In genomic region chr13:35782949-35783348, GRCm38 (mm10) we compare ENCODE assay signal across 10 mouse cellular contexts.
DNase-seq lines count a peak whose midpoint lies in the region; ATAC-seq and TF ChIP-seq lines count a peak whose summit lies in the region.
"Had no signal": no experiment of that assay in that cellular context is flagged by ENCODE, and none has a peak within 500 bp of the region (broad histone marks: within the 10 kb centered on the region; RNA-seq: fewer than 3 reads in every experiment).

No protein-coding gene starts in this region.

- H3K36me3 ChIP-seq in G1E (replicated peaks): peaks cover 57% of the 10 kb centered on the region
- H3K36me3 ChIP-seq in intestine, postnatal 0 days (ENCODE audit: control insufficient read depth, insufficient read depth): no peaks in the 10 kb centered on the region
- no peaks in the 10 kb centered on the region for H3K36me3 ChIP-seq in limb, embryonic 11.5 days (ENCODE audit: control insufficient read depth, insufficient read depth, low read length)
- no peaks in the 10 kb centered on the region for H3K36me3 ChIP-seq in midbrain, embryonic 15.5 days (replicated peaks)
- H3K36me3 ChIP-seq: embryonic facial prominence, embryonic 15.5 days had no signal

- H3K4me1 ChIP-seq in G1E (ENCODE audit: insufficient read depth, low read depth, low read length): peaks cover 82% of the 10 kb centered on the region
- no peaks in the 10 kb centered on the region for H3K4me1 ChIP-seq in intestine, postnatal 0 days (replicated peaks; ENCODE audit: control insufficient read depth, insufficient read depth, low read length)
- H3K4me1 ChIP-seq in limb, embryonic 11.5 days (ENCODE audit: control insufficient read depth, insufficient read depth, low read length): peaks cover 4% of the 10 kb centered on the region; the same call in 1 of the 2 replicates
- H3K4me1 ChIP-seq in midbrain, embryonic 15.5 days: no peaks in the 10 kb centered on the region

- no peak overlapping the region for H3K9ac ChIP-seq in intestine, postnatal 0 days (ENCODE audit: low read depth, low read length)
- H3K9ac ChIP-seq in limb, embryonic 11.5 days (ENCODE audit: low read length): no peak overlapping the region
- H3K9ac ChIP-seq in midbrain, embryonic 15.5 days: no peak overlapping the region
- H3K9ac ChIP-seq: embryonic facial prominence, embryonic 15.5 days had no signal

- no peak for TF ChIP-seq CTCF in G1E (IDR thresholded peaks at IDR 0.05; ENCODE audit: low read depth, low read length)
- peak; percentile 86 for TF ChIP-seq CTCF in intestine, postnatal 0 days (IDR thresholded peaks at IDR 0.05; ENCODE audit: low read depth)

- WGBS in intestine, postnatal 0 days: 88% methylated on average over 2 of the region's 2 CpGs
- 89% methylated on average over 2 of the region's 2 CpGs for WGBS in limb, embryonic 11.5 days
- 89% methylated on average over 2 of the region's 2 CpGs for WGBS in midbrain, embryonic 15.5 days

- DNase-seq in 3T3-L1 (ENCODE audit: low read depth, low spot score) (peak; percentile 70), G1E (ENCODE audit: low spot score) (no peak)
- DNase-seq in cerebellum, adult 18-20 months: peak; percentile 51
- DNase-seq in forelimb bud, embryonic 11.5 days (ENCODE audit: low read depth, low spot score): peak; percentile 47
- DNase-seq in limb, embryonic 11.5 days (ENCODE audit: low spot score): peak; percentile 44
- DNase-seq in thymus, postnatal 4 days: peak; percentile 61

- ATAC-seq in G1E (ENCODE audit: extremely low read depth, insufficient number of reproducible peaks, low FRiP score, poor library complexity, severe bottlenecking): peak; percentile 28; the same call in 1 of the 2 replicates
- no peak for ATAC-seq in intestine, postnatal 0 days
- no peak; the same call in 1 of the 2 replicates for ATAC-seq in limb, embryonic 11.5 days (ENCODE audit: insufficient number of reproducible peaks, low FRiP score, low TSS enrichment, low read depth)
- 0 out of 2 replicates have a peak, but pooled peaks have one; percentile 52 for ATAC-seq in midbrain, embryonic 15.5 days (replicated peaks)

- no peak overlapping the region for H3K4me2 ChIP-seq in intestine, postnatal 0 days (replicated peaks; ENCODE audit: low read depth)
- no peak overlapping the region for H3K4me2 ChIP-seq in limb, embryonic 11.5 days (ENCODE audit: low read depth, severe bottlenecking)
- H3K4me2 ChIP-seq in midbrain, embryonic 15.5 days: no peak overlapping the region
- H3K4me2 ChIP-seq: embryonic facial prominence, embryonic 15.5 days had no signal

- H3K27ac ChIP-seq in intestine, postnatal 0 days (ENCODE audit: low read depth, low read length): no peak overlapping the region
- H3K27ac ChIP-seq in limb, embryonic 11.5 days (replicated peaks; ENCODE audit: low read depth, low read length): no peak overlapping the region
- no peak overlapping the region for H3K27ac ChIP-seq in midbrain, embryonic 15.5 days
- H3K27ac ChIP-seq: embryonic facial prominence, embryonic 15.5 days had no signal

- H3K9me3 ChIP-seq in G1E (replicated peaks): no peaks in the 10 kb centered on the region
- H3K9me3 ChIP-seq in intestine, postnatal 0 days (ENCODE audit: control insufficient read depth): no peaks in the 10 kb centered on the region
- H3K9me3 ChIP-seq in limb, embryonic 11.5 days (ENCODE audit: control insufficient read depth, low read length): no peaks in the 10 kb centered on the region
- no peaks in the 10 kb centered on the region for H3K9me3 ChIP-seq in midbrain, embryonic 15.5 days
- H3K9me3 ChIP-seq: embryonic facial prominence, embryonic 15.5 days had no signal

- H3K4me3 ChIP-seq in G1E (ENCODE audit: low read depth, low read length): no peak overlapping the region
- H3K4me3 ChIP-seq in intestine, postnatal 0 days (ENCODE audit: low read depth, low read length): no peak overlapping the region
- no peak overlapping the region for H3K4me3 ChIP-seq in limb, embryonic 11.5 days (ENCODE audit: low read depth, low read length)
- H3K4me3 ChIP-seq in midbrain, embryonic 15.5 days: no peak overlapping the region
- H3K4me3 ChIP-seq: embryonic facial prominence, embryonic 15.5 days; myocyte had no signal

- no peaks in the 10 kb centered on the region for H3K27me3 ChIP-seq in G1E (ENCODE audit: insufficient read depth, low read length)
- no peaks in the 10 kb centered on the region for H3K27me3 ChIP-seq in intestine, postnatal 0 days (replicated peaks; ENCODE audit: control insufficient read depth, insufficient read depth, low read length)
- no peaks in the 10 kb centered on the region for H3K27me3 ChIP-seq in limb, embryonic 11.5 days (ENCODE audit: control insufficient read depth, insufficient read depth, low read length)
- no peaks in the 10 kb centered on the region for H3K27me3 ChIP-seq in midbrain, embryonic 15.5 days (replicated peaks)
- H3K27me3 ChIP-seq: embryonic facial prominence, embryonic 15.5 days had no signal

Comparison
In these comparisons a context has a peak if more than half of its experiments do, and no peak if none do; other contexts are left out.
1. ATAC-seq: peak in G1E (single experiment) and midbrain, embryonic 15.5 days (single experiment); none in intestine, postnatal 0 days (single experiment) and limb, embryonic 11.5 days (single experiment).